Mouse (Mus musculus) C2C12 (cell line): ENCODE data around the gene B3gnt2.

Source experiments
- CEBPB ChIP-seq: IDR thresholded peaks from one replicate; pipeline ENCODE4 v1.6.1; 2011; ENCODE audit warnings: low read depth, mild to moderate bottlenecking, control low read depth, moderate library complexity
- CTCF ChIP-seq: IDR thresholded peaks from one replicate; pipeline ENCODE4 v1.5.1; 2011; ENCODE audit not compliant: control insufficient read depth, insufficient read depth, insufficient read length
- FOSL1 ChIP-seq: IDR thresholded peaks from one replicate; pipeline ENCODE4 v1.8.0; 2011; ENCODE audit warnings: mild to moderate bottlenecking, low read length; ENCODE audit not compliant: poor library complexity, insufficient read depth, severe bottlenecking
- MAX ChIP-seq: IDR thresholded peaks from one replicate; pipeline ENCODE4 v1.6.1; 2011; ENCODE audit warnings: mild to moderate bottlenecking, control low read depth
- MYOD1 ChIP-seq: IDR thresholded peaks from one replicate; pipeline ENCODE4 v1.6.1; 2011; ENCODE audit warnings: low read depth; ENCODE audit not compliant: control insufficient read depth, insufficient read length
- USF1 ChIP-seq: IDR thresholded peaks from one replicate; pipeline ENCODE4 v1.6.1; 2011; ENCODE audit warnings: low read depth, mild to moderate bottlenecking, control low read depth, moderate library complexity

DNA sequence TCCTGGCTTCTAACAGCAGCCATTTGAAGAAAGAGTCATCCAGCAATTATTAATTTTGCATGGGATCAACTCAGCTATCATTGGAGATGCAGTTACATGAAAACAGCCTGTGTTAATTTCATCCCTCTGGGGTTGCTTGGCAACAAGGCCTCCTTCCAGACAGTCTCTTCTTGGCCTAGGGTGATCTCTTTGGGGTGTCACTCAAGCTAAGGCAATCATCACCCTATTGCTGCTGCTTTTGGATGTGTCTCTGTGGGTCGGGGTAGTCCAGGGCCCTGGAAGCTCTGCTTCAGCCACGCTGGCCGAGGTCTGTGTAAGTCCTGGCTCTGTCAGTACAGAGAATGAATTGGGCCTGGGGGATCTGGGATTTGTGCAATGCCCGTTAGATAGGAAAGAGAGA, 14.5 kb upstream of the B3gnt2 start:
- TF ChIP-seq USF1 (no peak), MAX (no peak), CTCF (no peak), MYOD1 (no peak), FOSL1 (no peak), CEBPB (no peak)
